Mouse (Mus musculus) liver, postnatal 0 days (tissue): ENCODE data around the gene Pex26.

Experiments
- CTCF ChIP-seq: sonication (generic); IDR thresholded peaks from 2 replicates; pipeline ENCODE4 v1.5.1; 2016; ENCODE audit warnings: antibody characterized with exemption, low read depth
- EP300 ChIP-seq: IDR thresholded peaks from 2 replicates; pipeline ENCODE4 v1.6.1; 2016; ENCODE audit warnings: antibody characterized with exemption, low read depth, mild to moderate bottlenecking

DNA sequence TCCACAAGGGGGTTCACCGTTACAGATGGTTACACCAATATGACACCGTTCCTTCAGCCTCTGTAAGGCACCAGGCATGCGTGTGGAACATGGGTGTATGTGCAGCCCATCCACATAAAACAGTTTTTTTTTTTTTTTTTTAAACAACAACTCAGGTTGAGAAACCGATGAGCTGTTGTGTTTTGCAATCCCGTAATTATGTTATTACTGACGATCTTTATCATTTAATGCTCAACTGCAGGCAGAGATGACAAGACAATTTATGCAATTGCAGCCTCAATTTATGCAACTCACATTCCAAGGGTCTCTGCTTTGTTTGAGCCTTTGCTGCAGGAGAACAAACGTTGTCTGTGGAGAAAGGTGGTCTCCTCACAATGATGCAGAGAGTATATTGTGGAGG is 3.6 kb upstream of the Pex26 start:
- TF ChIP-seq CTCF, result no peak
- TF ChIP-seq EP300, result no peak
